ENCODE assay signal across 10 mouse cellular contexts in genomic region chr4:138859728-138860127, GRCm38 (mm10). TPM values are rescaled to one million over a fixed set of nuclear protein-coding genes. Genes with fewer than 3 reads are reported as not detected.
DNase-seq lines count a peak whose midpoint lies in the region; ATAC-seq and TF ChIP-seq lines count a peak whose summit lies in the region.
"Had no signal": no experiment of that assay in that cellular context is flagged by ENCODE, and none has a peak within 500 bp of the region (broad histone marks: within the 10 kb centered on the region; RNA-seq: fewer than 3 reads in every experiment).

No protein-coding gene starts in this region.

- TF ChIP-seq POLR2A in spleen, adult 2 months (IDR thresholded peaks at IDR 0.05; ENCODE audit: low read depth, low read length), result no peak

- no peaks in the 10 kb centered on the region for H3K4me1 ChIP-seq in spleen, adult 2 months (ENCODE audit: control insufficient read depth, insufficient read depth, insufficient read length)
- peaks cover 5% of the 10 kb centered on the region; the same call in 1 of the 2 replicates for H3K4me1 ChIP-seq in limb, embryonic 13.5 days
- no peaks in the 10 kb centered on the region for H3K4me1 ChIP-seq in midbrain, embryonic 14.5 days (ENCODE audit: control insufficient read depth, insufficient read depth, low read length)

- TF ChIP-seq CTCF in spleen, adult 2 months (IDR thresholded peaks at IDR 0.05; ENCODE audit: extremely low read depth, insufficient read depth, insufficient read length, insufficient replicate concordance), result peak; percentile 14; the same call in 1 of the 2 replicates

- no peaks in the 10 kb centered on the region for H3K36me3 ChIP-seq in spleen, adult 2 months (ENCODE audit: control insufficient read depth, insufficient read depth, low read length)
- no peaks in the 10 kb centered on the region for H3K36me3 ChIP-seq in limb, embryonic 13.5 days
- no peaks in the 10 kb centered on the region for H3K36me3 ChIP-seq in midbrain, embryonic 14.5 days (ENCODE audit: control insufficient read depth, insufficient read depth, low read length)

- peak overlapping the region; percentile 48 for H3K4me2 ChIP-seq in limb, embryonic 13.5 days (replicated peaks)
- peak overlapping the region; percentile 49 for H3K4me2 ChIP-seq in midbrain, embryonic 14.5 days (ENCODE audit: low read length)

- ATAC-seq in common myeloid progenitor, adult 5-6 weeks (replicated peaks; ENCODE audit: low read depth, poor library complexity, severe bottlenecking), result peak; percentile 65; the same call in 1 of the 2 replicates
- ATAC-seq in limb, embryonic 13.5 days (ENCODE audit: low FRiP score, low read depth), result no peak; the same call in 1 of the 2 replicates
- peak; percentile 63; the same call in 1 of the 2 replicates for ATAC-seq in midbrain, embryonic 14.5 days (ENCODE audit: low FRiP score, low TSS enrichment)
- ATAC-seq: Patski had no signal

- peak in 1 of 2 experiments; percentile 15 for DNase-seq in spleen, adult 2 months (ENCODE audit: low read depth in 1 of 2, low spot score in 2 of 2)
- DNase-seq in spleen, adult 12 weeks (ENCODE audit: low spot score), result no peak
- peak; percentile 78 for DNase-seq in gastrocnemius, postnatal 10 days
- peak; percentile 79 for DNase-seq in kidney, adult 18-20 months
- peak; percentile 92 for DNase-seq in midbrain, embryonic 14.5 days
- DNase-seq in thymus, postnatal 10 days (ENCODE audit: low spot score in 2 of 2), result peak; percentile 20 to 57

- no peaks in the 10 kb centered on the region for H3K27me3 ChIP-seq in spleen, adult 2 months (ENCODE audit: control insufficient read depth, insufficient read depth, low read length)
- H3K27me3 ChIP-seq in limb, embryonic 13.5 days, result no peaks in the 10 kb centered on the region
- H3K27me3 ChIP-seq in midbrain, embryonic 14.5 days (ENCODE audit: control insufficient read depth, insufficient read depth, low read length), result no peaks in the 10 kb centered on the region
- H3K27me3 ChIP-seq: Patski had no signal

- no peaks in the 10 kb centered on the region; the same call in 1 of the 2 replicates for H3K9me3 ChIP-seq in limb, embryonic 13.5 days
- H3K9me3 ChIP-seq in midbrain, embryonic 14.5 days (ENCODE audit: control insufficient read depth, low read length), result no peaks in the 10 kb centered on the region

- no peak overlapping the region for H3K4me3 ChIP-seq in spleen, adult 2 months (ENCODE audit: extremely low read depth, insufficient read depth, insufficient read length)
- peak overlapping the region; percentile 26 for H3K4me3 ChIP-seq in limb, embryonic 13.5 days
- peak overlapping the region; percentile 30 for H3K4me3 ChIP-seq in midbrain, embryonic 14.5 days (replicated peaks; ENCODE audit: low read depth, low read length)

- H3K9ac ChIP-seq in limb, embryonic 13.5 days, result no peak overlapping the region
- H3K9ac ChIP-seq in midbrain, embryonic 14.5 days (replicated peaks; ENCODE audit: low read length), result no peak overlapping the region

- WGBS in spleen, adult 2 months, result 11% methylated on average over 13 of the region's 13 CpGs
- WGBS in limb, embryonic 13.5 days, result 4% methylated on average over 13 of the region's 13 CpGs
- WGBS in midbrain, embryonic 14.5 days, result 8% methylated on average over 13 of the region's 13 CpGs

- no peak overlapping the region for H3K27ac ChIP-seq in spleen, adult 2 months (ENCODE audit: insufficient read depth, low read length)
- no peak overlapping the region for H3K27ac ChIP-seq in limb, embryonic 13.5 days
- H3K27ac ChIP-seq in midbrain, embryonic 14.5 days (replicated peaks; ENCODE audit: low read depth, low read length), result peak overlapping the region; percentile 56

RNA-seq across cellular contexts. Expression of gene Pla2g5, which starts 3.6 kb away (rescaled TPM):
- 43.7 and 65.5 TPM in 2 replicates for polyA plus RNA-seq in spleen, adult 2 months (2012; rRNA removed)
- not detected in 2 replicates for total RNA-seq in common myeloid progenitor, adult 5-6 weeks (2017)
- total RNA-seq in gastrocnemius, postnatal 10 days (2021), result 1 to 10 TPM; 2.3 to 5.6 TPM
- polyA plus RNA-seq in limb, embryonic 13.5 days (2015; fragmentation: Nextera tagmentation; extraction: Ambion mirVana), result 0.14 and 0.24 TPM in 2 replicates
- 0.23 and 0.87 TPM in 2 replicates for polyA plus RNA-seq in midbrain, embryonic 14.5 days (2014; fragmentation: Nextera tagmentation; extraction: Ambion mirVana)
- total RNA-seq: neutrophil, adult 5-6 weeks had no signal

RNA-seq across cellular contexts. Expression of gene Gm13030, which starts 14.0 kb away (rescaled TPM):
- polyA plus RNA-seq in spleen, adult 2 months (2012; rRNA removed), result not detected in 2 replicates
- total RNA-seq in common myeloid progenitor, adult 5-6 weeks (2017), result not detected in 2 replicates
- total RNA-seq in gastrocnemius, postnatal 10 days (2021), result not detected
- not detected in 2 replicates for polyA plus RNA-seq in limb, embryonic 13.5 days (2015; fragmentation: Nextera tagmentation; extraction: Ambion mirVana)
- not detected in 2 replicates for polyA plus RNA-seq in midbrain, embryonic 14.5 days (2014; fragmentation: Nextera tagmentation; extraction: Ambion mirVana)
- total RNA-seq: neutrophil, adult 5-6 weeks had no signal
- polyA plus RNA-seq: Patski had no signal

RNA-seq across cellular contexts. Expression of gene Pla2g2e, which starts 18.0 kb away (rescaled TPM):
- polyA plus RNA-seq in spleen, adult 2 months (2012; rRNA removed), result 0.09 TPM in 1 of 2 replicates, not detected in the other
- not detected in 2 replicates for total RNA-seq in common myeloid progenitor, adult 5-6 weeks (2017)
- total RNA-seq in gastrocnemius, postnatal 10 days (2021), result not detected
- polyA plus RNA-seq in limb, embryonic 13.5 days (2015; fragmentation: Nextera tagmentation; extraction: Ambion mirVana), result not detected in 2 replicates
- polyA plus RNA-seq in midbrain, embryonic 14.5 days (2014; fragmentation: Nextera tagmentation; extraction: Ambion mirVana), result not detected in 2 replicates
- total RNA-seq: neutrophil, adult 5-6 weeks had no signal
- polyA plus RNA-seq: Patski had no signal

RNA-seq across cellular contexts. Expression of gene Otud3, which starts 54.0 kb away (rescaled TPM):
- polyA plus RNA-seq in spleen, adult 2 months (2012; rRNA removed), result 3.6 and 4.3 TPM in 2 replicates
- total RNA-seq in common myeloid progenitor, adult 5-6 weeks (2017), result 1.4 and 5.6 TPM in 2 replicates
- total RNA-seq in gastrocnemius, postnatal 10 days (2021), result 1 to 10 TPM; 7.0 to 7.4 TPM
- 2.9 and 3.1 TPM in 2 replicates for polyA plus RNA-seq in limb, embryonic 13.5 days (2015; fragmentation: Nextera tagmentation; extraction: Ambion mirVana)
- polyA plus RNA-seq in midbrain, embryonic 14.5 days (2014; fragmentation: Nextera tagmentation; extraction: Ambion mirVana), result 1.7 and 2.8 TPM in 2 replicates

Comparison
In these comparisons a context has a peak if more than half of its experiments do, and no peak if none do; other contexts are left out.
1. RNA of gene Pla2g5, which starts 3.6 kb away (polyA plus RNA-seq): 43.7 to 65.5 TPM in spleen, adult 2 months; 0.23 to 0.87 TPM in midbrain, embryonic 14.5 days and 0.14 to 0.24 TPM in limb, embryonic 13.5 days; every median in the first group is over 10 times any median in the second.